Mouse (Mus musculus): ENCODE measurements around the gene Itpr1. TPM values are rescaled to one million over a fixed set of nuclear protein-coding genes. Genes with fewer than 3 reads are reported as not detected.

The Itpr1 gene
- polyA plus RNA-seq, 1 experiment from 2014 or later: 4.0 TPM

DNA sequence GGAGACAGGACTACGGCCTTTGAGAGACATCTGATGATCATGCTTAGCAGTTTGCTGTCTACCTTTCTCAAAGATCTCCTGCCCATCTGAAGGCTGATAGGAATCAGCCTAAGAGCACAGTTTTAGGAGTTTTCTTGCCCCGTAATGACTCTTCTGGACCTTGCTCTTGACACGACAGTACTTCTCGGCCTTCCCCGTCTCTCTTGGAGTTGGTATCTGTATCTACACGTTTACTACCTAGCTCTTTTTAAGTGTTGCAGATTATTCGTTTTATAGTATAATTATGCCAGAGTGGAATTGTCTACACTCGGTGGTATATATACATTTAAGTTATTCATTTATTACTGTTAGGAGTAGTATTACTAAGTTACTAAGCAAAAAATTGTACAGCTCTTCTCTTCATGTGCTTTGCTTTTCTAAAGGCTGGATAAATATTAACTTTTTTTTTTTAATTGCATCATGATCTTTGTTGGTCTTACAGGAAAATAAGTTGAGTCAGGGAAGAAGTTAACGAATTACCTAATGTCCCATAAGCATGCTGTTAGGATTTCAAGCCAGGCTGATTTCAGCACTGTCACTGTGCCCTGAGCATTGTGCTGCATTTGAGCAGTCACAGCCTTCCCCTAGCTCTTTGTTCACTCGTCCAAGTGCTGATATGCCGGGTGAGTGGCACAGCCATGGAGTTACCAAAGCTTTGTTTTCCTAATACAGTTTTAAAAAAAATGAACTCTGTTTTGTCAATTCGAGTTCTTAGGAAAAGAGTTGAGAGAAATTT is 64.9 kb downstream of the Itpr1 start:
- H3K36me3 ChIP-seq (ENCODE audit: control insufficient read depth, insufficient read depth, low read length): no peaks in the 10 kb centered on the region
- H3K27me3 ChIP-seq (ENCODE audit: control insufficient read depth, insufficient read depth, low read length): no peaks in the 10 kb centered on the region
- ATAC-seq (ENCODE audit: low FRiP score, low TSS enrichment) (no peak), DNase-seq (ENCODE audit: low spot score) (no peak)
- H3K9me3 ChIP-seq (ENCODE audit: control insufficient read depth, low read length): no peaks in the 10 kb centered on the region
- TF ChIP-seq EP300 (optimal IDR thresholded peaks at IDR 0.05) (no peak), CTCF (IDR thresholded peaks at IDR 0.05; ENCODE audit: low read depth) (no peak)
- H3K4me1 ChIP-seq (replicated peaks; ENCODE audit: control insufficient read depth, insufficient read depth): no peaks in the 10 kb centered on the region
- H3K27ac ChIP-seq (replicated peaks): no peak overlapping the region
- 85% methylated on average over 12 of the region's 12 CpGs for WGBS
- no peak overlapping the region for H3K4me3 ChIP-seq (ENCODE audit: low read depth, low read length)
- no peak overlapping the region for H3K9ac ChIP-seq (ENCODE audit: low read length)
- H3K4me2 ChIP-seq (replicated peaks; ENCODE audit: low read depth): no peak overlapping the region

- no peak for ATAC-seq (ENCODE audit: low FRiP score, low TSS enrichment)
- Histone ChIP-seq H3K9me3 (ENCODE audit: control insufficient read depth, low read length) (no peaks in the 10 kb centered on the region), H3K4me2 (replicated peaks; ENCODE audit: low read depth) (no peak overlapping the region), H3K36me3 (ENCODE audit: control insufficient read depth, insufficient read depth, low read length) (no peaks in the 10 kb centered on the region), H3K9ac (ENCODE audit: low read length) (no peak overlapping the region), H3K27me3 (ENCODE audit: control insufficient read depth, insufficient read depth, low read length) (no peaks in the 10 kb centered on the region), H3K27ac (replicated peaks) (no peak overlapping the region), H3K4me1 (replicated peaks; ENCODE audit: control insufficient read depth, insufficient read depth) (no peaks in the 10 kb centered on the region), H3K4me3 (ENCODE audit: low read depth, low read length) (no peak overlapping the region)
- DNase-seq (ENCODE audit: low spot score): no peak
- 77% methylated on average over 11 of the region's 11 CpGs for WGBS
- TF ChIP-seq EP300 (optimal IDR thresholded peaks at IDR 0.05) (no peak), CTCF (IDR thresholded peaks at IDR 0.05; ENCODE audit: low read depth) (no peak)
These were observed 66.1 kb downstream of the Itpr1 start for GRCm38 (mm10) chr6:108278826-108279630.

GRCm38 (mm10) chr6:108282131-108282530 is 69.2 kb downstream of the Itpr1 start:
- Histone ChIP-seq H3K4me3 (ENCODE audit: low read depth, low read length) (no peak overlapping the region), H3K4me2 (replicated peaks; ENCODE audit: low read depth) (no peak overlapping the region), H3K9ac (ENCODE audit: low read length) (no peak overlapping the region), H3K27ac (replicated peaks) (no peak overlapping the region), H3K36me3 (ENCODE audit: control insufficient read depth, insufficient read depth, low read length) (no peaks in the 10 kb centered on the region), H3K27me3 (ENCODE audit: control insufficient read depth, insufficient read depth, low read length) (no peaks in the 10 kb centered on the region), H3K9me3 (ENCODE audit: control insufficient read depth, low read length) (no peaks in the 10 kb centered on the region), H3K4me1 (replicated peaks; ENCODE audit: control insufficient read depth, insufficient read depth) (no peaks in the 10 kb centered on the region)
- DNase-seq (ENCODE audit: low spot score): no peak
- WGBS: 29% methylated on average over 4 of the region's 4 CpGs
- TF ChIP-seq CTCF (IDR thresholded peaks at IDR 0.05; ENCODE audit: low read depth) (no peak), EP300 (optimal IDR thresholded peaks at IDR 0.05) (no peak)
- ATAC-seq (ENCODE audit: low FRiP score, low TSS enrichment): no peak

GRCm38 (mm10) chr6:108282621-108283020 is 69.7 kb downstream of the Itpr1 start:
- no peak overlapping the region for H3K9ac ChIP-seq (ENCODE audit: low read length)
- no peak overlapping the region for H3K4me2 ChIP-seq (replicated peaks; ENCODE audit: low read depth)
- WGBS: 56% methylated on average over 3 of the region's 3 CpGs
- no peak for ATAC-seq (ENCODE audit: low FRiP score, low TSS enrichment)
- no peak overlapping the region for H3K27ac ChIP-seq (replicated peaks)
- H3K4me3 ChIP-seq (ENCODE audit: low read depth, low read length): no peak overlapping the region
- no peak for TF ChIP-seq EP300 (optimal IDR thresholded peaks at IDR 0.05)
- no peak for TF ChIP-seq CTCF (IDR thresholded peaks at IDR 0.05; ENCODE audit: low read depth)
- no peaks in the 10 kb centered on the region for H3K36me3 ChIP-seq (ENCODE audit: control insufficient read depth, insufficient read depth, low read length)
- no peaks in the 10 kb centered on the region for H3K9me3 ChIP-seq (ENCODE audit: control insufficient read depth, low read length)
- H3K27me3 ChIP-seq (ENCODE audit: control insufficient read depth, insufficient read depth, low read length): no peaks in the 10 kb centered on the region
- no peak for DNase-seq (ENCODE audit: low spot score)
- no peaks in the 10 kb centered on the region for H3K4me1 ChIP-seq (replicated peaks; ENCODE audit: control insufficient read depth, insufficient read depth)

- Histone ChIP-seq H3K9me3 (ENCODE audit: control insufficient read depth, low read length) (no peaks in the 10 kb centered on the region), H3K27me3 (ENCODE audit: control insufficient read depth, insufficient read depth, low read length) (no peaks in the 10 kb centered on the region), H3K36me3 (ENCODE audit: control insufficient read depth, insufficient read depth, low read length) (no peaks in the 10 kb centered on the region), H3K27ac (replicated peaks) (no peak overlapping the region), H3K4me3 (ENCODE audit: low read depth, low read length) (no peak overlapping the region), H3K4me2 (replicated peaks; ENCODE audit: low read depth) (no peak overlapping the region), H3K9ac (ENCODE audit: low read length) (no peak overlapping the region), H3K4me1 (replicated peaks; ENCODE audit: control insufficient read depth, insufficient read depth) (no peaks in the 10 kb centered on the region; the same call in 1 of the 2 replicates)
- DNase-seq (ENCODE audit: low spot score) (no peak), ATAC-seq (ENCODE audit: low FRiP score, low TSS enrichment) (no peak)
- no peak for TF ChIP-seq EP300 (optimal IDR thresholded peaks at IDR 0.05)
- TF ChIP-seq CTCF (IDR thresholded peaks at IDR 0.05; ENCODE audit: low read depth): no peak
- WGBS: 96% methylated on average over 3 of the region's 3 CpGs
These were observed 71.8 kb downstream of the Itpr1 start for GRCm38 (mm10) chr6:108284688-108285087.

DNA sequence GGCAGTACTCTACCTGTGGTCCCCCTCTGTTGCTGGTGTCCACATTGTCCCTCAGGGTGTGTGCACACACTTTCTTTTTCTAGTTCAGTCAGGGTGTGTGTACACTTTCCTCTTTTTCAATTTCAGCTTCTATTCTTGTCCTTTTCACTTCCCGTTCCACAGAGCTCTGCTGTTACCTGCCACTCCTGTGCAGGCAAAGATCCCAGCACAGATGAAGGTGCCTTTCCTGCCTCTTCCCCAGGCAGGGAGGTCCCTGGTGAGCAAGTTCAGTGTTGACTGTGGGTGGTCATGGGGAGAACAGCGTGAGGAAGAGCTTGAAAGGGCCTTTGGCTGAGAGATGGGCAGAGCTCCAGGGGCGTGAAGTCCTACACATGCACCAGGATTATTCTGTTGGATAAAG is 76.1 kb downstream of the Itpr1 start:
- Histone ChIP-seq H3K4me3 (ENCODE audit: low read depth, low read length) (no peak overlapping the region), H3K4me1 (replicated peaks; ENCODE audit: control insufficient read depth, insufficient read depth) (no peaks in the 10 kb centered on the region; the same call in 1 of the 2 replicates), H3K9me3 (ENCODE audit: control insufficient read depth, low read length) (no peaks in the 10 kb centered on the region), H3K9ac (ENCODE audit: low read length) (no peak overlapping the region), H3K27me3 (ENCODE audit: control insufficient read depth, insufficient read depth, low read length) (no peaks in the 10 kb centered on the region), H3K4me2 (replicated peaks; ENCODE audit: low read depth) (no peak overlapping the region), H3K27ac (replicated peaks) (no peak overlapping the region), H3K36me3 (ENCODE audit: control insufficient read depth, insufficient read depth, low read length) (no peaks in the 10 kb centered on the region)
- no peak for ATAC-seq (ENCODE audit: low FRiP score, low TSS enrichment)
- 36% methylated on average over 3 of the region's 3 CpGs for WGBS
- TF ChIP-seq EP300 (optimal IDR thresholded peaks at IDR 0.05): no peak
- no peak for TF ChIP-seq CTCF (IDR thresholded peaks at IDR 0.05; ENCODE audit: low read depth)
- no peak for DNase-seq (ENCODE audit: low spot score)
